Mouse (Mus musculus) megakaryocyte, embryonic 14.5 days (primary cell): ENCODE measurements at regions not wholly inside any gene's neighbourhood (a gene's known extent, or its start where the extent isn't known, plus 50 kb on each side); places are given as distances from the start of the nearest gene placed in this dataset.
"Not testable (repeated sequence)": the region's sequence is repeated elsewhere in the genome, so short reads cannot be mapped to it uniquely, and the experiment has no call there.

Experiments used
- H3K27me3 ChIP-seq: replicated peaks from 2 replicates; pipeline ENCODE3; 2012; ENCODE audit warnings: inconsistent platforms
- H3K36me3 ChIP-seq: replicated peaks from 2 replicates; pipeline ENCODE3; 2012; ENCODE audit warnings: low read length, inconsistent platforms, mixed read lengths
- H3K4me1 ChIP-seq: 2 replicates; pipeline ENCODE4 v1.6.1; 2012; ENCODE audit warnings: inconsistent platforms
- H3K4me3 ChIP-seq: replicated peaks from 2 replicates; pipeline ENCODE3; 2012; ENCODE audit warnings: moderate library complexity, mild to moderate bottlenecking, inconsistent platforms
- H3K9me3 ChIP-seq: 2 replicates; pipeline ENCODE4 v1.6.1; 2012; ENCODE audit warnings: inconsistent platforms

- H3K27me3 ChIP-seq, H3K9me3 ChIP-seq, H3K36me3 ChIP-seq, H3K4me3 ChIP-seq, H3K4me1 ChIP-seq: not testable (repeated sequence)
These were observed 614.2 kb upstream of the Olfr1507 start for GRCm38 (mm10) chr14:53109732-53110131.

GRCm38 (mm10) chr14:53101362-53101761 lies 605.8 kb upstream of the Olfr1507 start:
- not testable (repeated sequence) for H3K27me3 ChIP-seq

GRCm38 (mm10) chr14:53090921-53091320 lies 595.4 kb upstream of the Olfr1507 start:
- not testable (repeated sequence) for H3K27me3 ChIP-seq, H3K9me3 ChIP-seq, H3K36me3 ChIP-seq, H3K4me1 ChIP-seq, H3K4me3 ChIP-seq

More at GRCm38 (mm10) chr14:53101362-53101761, 605.8 kb upstream of the Olfr1507 start:
- not testable (repeated sequence) for H3K4me1 ChIP-seq, H3K9me3 ChIP-seq, H3K4me3 ChIP-seq, H3K36me3 ChIP-seq

- H3K27me3 ChIP-seq, H3K36me3 ChIP-seq, H3K4me1 ChIP-seq, H3K4me3 ChIP-seq, H3K9me3 ChIP-seq: not testable (repeated sequence)
These were observed 586.3 kb upstream of the Olfr1507 start for GRCm38 (mm10) chr14:53081853-53082252.

GRCm38 (mm10) chr14:53081024-53081711 lies 585.6 kb upstream of the Olfr1507 start:
- H3K4me3 ChIP-seq, H3K9me3 ChIP-seq, H3K36me3 ChIP-seq, H3K4me1 ChIP-seq, H3K27me3 ChIP-seq: not testable (repeated sequence)

- not testable (repeated sequence) for H3K27me3 ChIP-seq, H3K4me3 ChIP-seq, H3K9me3 ChIP-seq, H3K4me1 ChIP-seq, H3K36me3 ChIP-seq
These were observed 585.0 kb upstream of the Olfr1507 start for GRCm38 (mm10) chr14:53080556-53080955.

- not testable (repeated sequence) for H3K4me1 ChIP-seq, H3K4me3 ChIP-seq, H3K36me3 ChIP-seq, H3K9me3 ChIP-seq, H3K27me3 ChIP-seq
These were observed 580.4 kb upstream of the Olfr1507 start for GRCm38 (mm10) chr14:53075937-53076336.

GRCm38 (mm10) chr14:53073126-53073525 lies 577.6 kb upstream of the Olfr1507 start:
- H3K4me3 ChIP-seq, H3K27me3 ChIP-seq, H3K4me1 ChIP-seq, H3K36me3 ChIP-seq, H3K9me3 ChIP-seq: not testable (repeated sequence)

GRCm38 (mm10) chr14:53072502-53072901 lies 577.0 kb upstream of the Olfr1507 start:
- not testable (repeated sequence) for H3K4me1 ChIP-seq, H3K27me3 ChIP-seq, H3K36me3 ChIP-seq, H3K9me3 ChIP-seq
- peak overlapping the region; percentile 81 for H3K4me3 ChIP-seq

- not testable (repeated sequence) for H3K27me3 ChIP-seq, H3K36me3 ChIP-seq, H3K4me1 ChIP-seq, H3K9me3 ChIP-seq, H3K4me3 ChIP-seq
These were observed 558.9 kb upstream of the Olfr1507 start for GRCm38 (mm10) chr14:53054439-53054838.

- H3K4me3 ChIP-seq, H3K4me1 ChIP-seq, H3K9me3 ChIP-seq: not testable (repeated sequence)
These were observed 558.0 kb upstream of the Olfr1507 start for GRCm38 (mm10) chr14:53053465-53054123.

GRCm38 (mm10) chr14:53047683-53048082 lies 552.1 kb upstream of the Olfr1507 start:
- not testable (repeated sequence) for H3K27me3 ChIP-seq, H3K4me3 ChIP-seq, H3K36me3 ChIP-seq, H3K9me3 ChIP-seq, H3K4me1 ChIP-seq

More at GRCm38 (mm10) chr14:53053465-53054123, 558.0 kb upstream of the Olfr1507 start:
- not testable (repeated sequence) for H3K27me3 ChIP-seq, H3K36me3 ChIP-seq

- H3K36me3 ChIP-seq, H3K27me3 ChIP-seq, H3K4me1 ChIP-seq, H3K9me3 ChIP-seq, H3K4me3 ChIP-seq: not testable (repeated sequence)
These were observed 551.4 kb upstream of the Olfr1507 start for GRCm38 (mm10) chr14:53046975-53047374.

- not testable (repeated sequence) for H3K27me3 ChIP-seq, H3K4me1 ChIP-seq, H3K36me3 ChIP-seq, H3K4me3 ChIP-seq, H3K9me3 ChIP-seq
These were observed 549.8 kb upstream of the Olfr1507 start for GRCm38 (mm10) chr14:53045331-53045730.

- not testable (repeated sequence) for H3K4me3 ChIP-seq, H3K9me3 ChIP-seq, H3K27me3 ChIP-seq, H3K4me1 ChIP-seq, H3K36me3 ChIP-seq
These were observed 548.6 kb upstream of the Olfr1507 start for GRCm38 (mm10) chr14:53044101-53044500.

GRCm38 (mm10) chr14:53042016-53042415 lies 546.5 kb upstream of the Olfr1507 start:
- not testable (repeated sequence) for H3K9me3 ChIP-seq, H3K27me3 ChIP-seq, H3K4me3 ChIP-seq, H3K36me3 ChIP-seq, H3K4me1 ChIP-seq

- not testable (repeated sequence) for H3K9me3 ChIP-seq, H3K36me3 ChIP-seq
These were observed 543.9 kb upstream of the Olfr1507 start for GRCm38 (mm10) chr14:53039475-53039874.

More at GRCm38 (mm10) chr14:53039475-53039874, 543.9 kb upstream of the Olfr1507 start:
- not testable (repeated sequence) for H3K4me1 ChIP-seq, H3K4me3 ChIP-seq, H3K27me3 ChIP-seq
